Mouse (Mus musculus) CH12.LX (cell line): ENCODE data around the gene Nudt15. TPM values are rescaled to one million over a fixed set of nuclear protein-coding genes. Genes with fewer than 3 reads are reported as not detected.

Experiments used
- DNase-seq: peaks from one replicate; pipeline ENCODE4 v3.0.0-alpha.2; 2013; ENCODE audit errors: extremely low read depth
- H3K27ac ChIP-seq: 2 replicates; pipeline ENCODE4 v1.5.1; 2012; ENCODE audit warnings: low read depth, mild to moderate bottlenecking, control low read depth, moderate library complexity; ENCODE audit not compliant: insufficient read depth
- H3K27me3 ChIP-seq: replicated peaks from 2 replicates; pipeline ENCODE3; 2012; ENCODE audit warnings: inconsistent platforms
- H3K36me3 ChIP-seq, 2 experiments: replicated peaks in 1 of 2; 2 replicates each; pipeline versions ENCODE3 to v1.6.1; 2012; ENCODE audit warnings: inconsistent platforms in 1 of 2, low read length in 1 of 2, mild to moderate bottlenecking in 1 of 2, mixed read lengths in 1 of 2, moderate library complexity in 1 of 2; ENCODE audit not compliant: control insufficient read depth in 1 of 2, insufficient read depth in 1 of 2
- H3K4me1 ChIP-seq, 2 experiments: 2 replicates each; pipeline ENCODE4 v1.6.1; 2012; ENCODE audit warnings: inconsistent platforms in 1 of 2, moderate library complexity in 1 of 2; ENCODE audit not compliant: insufficient read depth in 2 of 2, control insufficient read depth in 1 of 2
- H3K4me2 ChIP-seq: 2 replicates; pipeline ENCODE4 v1.6.1; 2012; ENCODE audit warnings: low read depth, mild to moderate bottlenecking, control low read depth; ENCODE audit not compliant: poor library complexity, insufficient read depth, severe bottlenecking
- H3K4me3 ChIP-seq, 3 experiments: fragments of 150-350 bp in 1 of 3; sonication (generic) in 1 of 3; replicated peaks in 1 of 3; 2 replicates each; pipeline versions ENCODE3 to v1.5.1; 2011 to 2012; ENCODE audit warnings: low read depth in 2 of 3, low read length in 2 of 3, mild to moderate bottlenecking in 2 of 3, moderate library complexity in 2 of 3, control low read depth in 1 of 3, improper control_type of control experiment in 1 of 3, inconsistent platforms in 1 of 3, mixed read lengths in 1 of 3; ENCODE audit not compliant: poor library complexity in 1 of 3
- H3K79me2 ChIP-seq: replicated peaks from 2 replicates; pipeline ENCODE4 v1.6.1; 2012; ENCODE audit warnings: mild to moderate bottlenecking, moderate library complexity; ENCODE audit not compliant: control insufficient read depth, poor library complexity, insufficient read depth, severe bottlenecking; ENCODE audit errors: extremely low read depth
- H3K9ac ChIP-seq: 2 replicates; pipeline ENCODE4 v1.6.1; 2012; ENCODE audit warnings: low read depth, mild to moderate bottlenecking, control low read depth, moderate library complexity; ENCODE audit not compliant: insufficient read depth
- H3K9me3 ChIP-seq: replicated peaks from 2 replicates; pipeline ENCODE3; 2012; ENCODE audit warnings: low read length, inconsistent platforms, mixed read lengths
- CHD1 ChIP-seq: IDR thresholded peaks from 2 replicates; pipeline ENCODE4 v1.6.1; 2012; ENCODE audit warnings: low read depth, low read length, improper control_type of control experiment, inconsistent platforms
- CHD2 ChIP-seq: IDR thresholded peaks from 2 replicates; pipeline ENCODE4 v1.6.1; 2011; ENCODE audit warnings: low read length, improper control_type of control experiment
- E2F4 ChIP-seq: IDR thresholded peaks from 2 replicates; pipeline ENCODE4 v1.6.1; 2011; ENCODE audit warnings: low read depth, low read length, improper control_type of control experiment; ENCODE audit not compliant: insufficient replicate concordance
- EP300 ChIP-seq: IDR thresholded peaks from 2 replicates; pipeline ENCODE4 v1.6.1; 2011; ENCODE audit warnings: low read length, improper control_type of control experiment
- ETS1 ChIP-seq: conservative IDR thresholded peaks from 2 replicates; pipeline ENCODE4 v1.6.1; 2012; ENCODE audit warnings: low read depth, mild to moderate bottlenecking, inconsistent platforms, low read length, improper control_type of control experiment, moderate library complexity
- MAFK ChIP-seq: IDR thresholded peaks from 2 replicates; pipeline ENCODE4 v1.6.1; 2011; ENCODE audit warnings: low read length, improper control_type of control experiment; ENCODE audit not compliant: insufficient replicate concordance
- MAX ChIP-seq: IDR thresholded peaks from 2 replicates; pipeline ENCODE4 v1.6.1; 2011; ENCODE audit warnings: low read length, improper control_type of control experiment
- MAZ ChIP-seq: IDR thresholded peaks from 2 replicates; pipeline ENCODE4 v1.6.1; 2012; ENCODE audit warnings: low read depth, mild to moderate bottlenecking, inconsistent platforms, low read length, improper control_type of control experiment, moderate library complexity
- MYC ChIP-seq: IDR thresholded peaks from 2 replicates; pipeline ENCODE4 v1.6.1; 2011; ENCODE audit warnings: low read depth, mild to moderate bottlenecking, improper control_type of control experiment, low read length
- NELFE ChIP-seq: IDR thresholded peaks from 2 replicates; pipeline ENCODE4 v1.6.1; 2011; ENCODE audit warnings: low read depth, low read length, improper control_type of control experiment
- NRF1 ChIP-seq: IDR thresholded peaks from 2 replicates; pipeline ENCODE4 v1.6.1; 2014; ENCODE audit warnings: low read depth, mild to moderate bottlenecking, inconsistent platforms, low read length, improper control_type of control experiment, moderate library complexity
- POLR2AphosphoS2 ChIP-seq: IDR thresholded peaks from 2 replicates; pipeline ENCODE4 v1.6.1; 2011; ENCODE audit warnings: low read depth, low read length, improper control_type of control experiment
- RAD21 ChIP-seq: IDR thresholded peaks from 2 replicates; pipeline ENCODE4 v1.6.1; 2011; ENCODE audit warnings: low read depth, mild to moderate bottlenecking, low read length, improper control_type of control experiment, moderate library complexity
- SMC3 ChIP-seq: IDR thresholded peaks from 2 replicates; pipeline ENCODE4 v1.6.1; 2011; ENCODE audit warnings: low read depth, low read length, improper control_type of control experiment
- TCF12 ChIP-seq: IDR thresholded peaks from 2 replicates; pipeline ENCODE4 v1.6.1; 2014; ENCODE audit warnings: low read depth, mild to moderate bottlenecking, inconsistent platforms, low read length, improper control_type of control experiment
- UBTF ChIP-seq: IDR thresholded peaks from 2 replicates; pipeline ENCODE4 v1.6.1; 2012; ENCODE audit warnings: low read depth, mild to moderate bottlenecking, inconsistent platforms, low read length, improper control_type of control experiment, moderate library complexity
- USF2 ChIP-seq: conservative IDR thresholded peaks from 2 replicates; pipeline ENCODE4 v1.6.1; 2011; ENCODE audit warnings: low read depth, low read length, improper control_type of control experiment
- ZKSCAN1 ChIP-seq: IDR thresholded peaks from 2 replicates; pipeline ENCODE4 v1.6.1; 2012; ENCODE audit warnings: low read depth, inconsistent platforms, low read length, improper control_type of control experiment, borderline replicate concordance
- dilution Hi-C: fragments of 300-500 bp; cut with MboI; formaldehyde crosslinking; loops from 2 replicates; pipeline ENCODE4 v1.14.3; 2020; ENCODE audit warnings: low sequenced_read_pairs; ENCODE audit not compliant: extremely low pct_unique_long_range_greater_than_20kb, extremely low pct_ligation_motif_present
- in situ Hi-C: fragments of 300-500 bp; cut with MboI; formaldehyde crosslinking; loops from 3 replicates; pipeline ENCODE4 v1.14.3; 2019; ENCODE audit warnings: low sequenced_read_pairs, low pct_ligation_motif_present, low pct_unique_long_range_greater_than_20kb, mixed read lengths
- polyA plus RNA-seq: library from polyadenylated mRNA; unstranded; fragments of >175 nt; gene quantifications from 2 replicates; pipeline ENCODE4 v1.2.1, GENCODE M21; 2012; ENCODE audit warnings: low read depth; ENCODE audit not compliant: insufficient read length
- total RNA-seq, 2 experiments: library from RNA; depleted of rRNA; stranded (reverse); fragments of 300-350 nt in 1 of 2; fragments of >200 nt in 1 of 2; gene quantifications; 2 replicates each; pipeline ENCODE4 v1.2.3; 2012 to 2014

Nudt15 gene
- total and polyA plus RNA-seq, 3 experiments: 2.5 to 9.0 (median 6.8) TPM

DNA sequence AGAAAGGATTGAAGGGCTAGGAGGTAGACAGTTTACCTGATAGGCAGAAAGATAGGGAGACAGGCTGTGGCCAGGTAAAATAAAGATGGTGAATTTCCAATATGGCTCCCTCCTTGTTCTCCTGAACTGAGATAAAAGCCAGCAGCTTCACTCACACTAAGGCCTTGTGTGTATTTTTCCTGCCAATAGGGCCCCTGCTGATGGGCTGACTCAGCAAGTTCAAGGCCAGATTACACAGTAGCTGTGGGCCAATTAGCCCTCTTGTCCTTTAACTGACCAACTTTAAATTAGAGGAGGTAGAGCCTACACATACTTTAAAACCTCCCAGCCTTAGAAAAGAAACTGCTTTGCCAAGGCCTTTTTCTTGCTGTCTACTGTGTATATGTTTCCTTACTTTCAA, 28.3 kb upstream of the Nudt15 start:
- no peaks in the 10 kb centered on the region for H3K27me3 ChIP-seq
- TF ChIP-seq SMC3 (no peak), MAFK (peak; percentile 60; the same call in 1 of the 2 replicates)
- H3K9me3 ChIP-seq: peaks cover 5% of the 10 kb centered on the region
- H3K79me2 ChIP-seq: no peaks in the 10 kb centered on the region
- no peak overlapping the region for H3K4me2 ChIP-seq
- no peak for DNase-seq
- no peaks in the 10 kb centered on the region for H3K4me1 ChIP-seq
- no peak overlapping the region for H3K9ac ChIP-seq
- H3K36me3 ChIP-seq: peaks cover 13 to 63% of the 10 kb centered on the region in 2 experiments
- H3K4me3 ChIP-seq: no peak overlapping the region
- dilution Hi-C loops: no loop called here
- in situ Hi-C loops: no loop called here
- no peak overlapping the region for H3K27ac ChIP-seq

GRCm38 (mm10) chr14:73574053-73574452, 26.0 kb upstream of the Nudt15 start:
- DNase-seq: no peak
- no peaks in the 10 kb centered on the region for H3K79me2 ChIP-seq
- in situ Hi-C loops (no loop called here), dilution Hi-C loops (no loop called here)
- H3K4me1 ChIP-seq: no peaks in the 10 kb centered on the region
- H3K9me3 ChIP-seq: peaks cover 5% of the 10 kb centered on the region
- no peak overlapping the region for H3K4me2 ChIP-seq
- H3K27me3 ChIP-seq: no peaks in the 10 kb centered on the region
- no peak overlapping the region for H3K4me3 ChIP-seq
- TF ChIP-seq ZKSCAN1 (no peak), RAD21 (no peak), ETS1 (no peak), NELFE (no peak), POLR2AphosphoS2 (no peak), CHD1 (no peak), EP300 (no peak), CHD2 (no peak), NRF1 (no peak)
- H3K27ac ChIP-seq: no peak overlapping the region
- H3K36me3 ChIP-seq: peaks cover 15 to 64% of the 10 kb centered on the region in 2 experiments
- H3K9ac ChIP-seq: no peak overlapping the region

DNA sequence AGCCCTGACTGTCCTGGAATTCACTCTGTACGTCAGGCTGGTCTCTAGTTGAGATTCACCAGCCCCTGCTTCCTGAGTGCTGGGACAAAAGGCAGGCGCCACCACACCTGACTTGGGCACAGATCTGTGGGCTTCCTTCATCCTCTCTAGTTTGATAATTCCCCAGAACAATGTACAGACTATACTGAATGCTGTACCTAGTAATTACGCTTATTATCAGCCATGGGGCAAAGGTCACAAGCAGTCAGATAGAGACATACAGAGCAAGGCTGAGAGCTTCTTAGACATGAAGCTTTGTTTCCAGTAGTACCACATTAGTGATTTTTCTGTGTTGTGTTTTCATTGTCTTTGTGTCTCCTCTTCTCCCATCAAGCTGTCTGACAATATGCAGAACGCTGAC, 23.1 kb upstream of the Nudt15 start:
- in situ Hi-C loops: no loop called here
- Histone ChIP-seq H3K4me3 (no peak overlapping the region), H3K79me2 (no peaks in the 10 kb centered on the region), H3K4me1 (no peaks in the 10 kb centered on the region), H3K27ac (no peak overlapping the region), H3K4me2 (no peak overlapping the region), H3K9me3 (peaks cover 5% of the 10 kb centered on the region), H3K36me3 (peaks cover 13 to 55% of the 10 kb centered on the region in 2 experiments), H3K9ac (no peak overlapping the region), H3K27me3 (no peaks in the 10 kb centered on the region)
- TF ChIP-seq CHD2 (no peak), UBTF (no peak), E2F4 (no peak), TCF12 (no peak), USF2 (no peak), CHD1 (no peak), MAZ (no peak), RAD21 (no peak), MYC (no peak), MAX (no peak), SMC3 (no peak)
- dilution Hi-C loops: no loop called here
- no peak for DNase-seq
